Mouse (Mus musculus) T-helper 1 cell (primary cell): ENCODE data around the gene Scg3.
"Not testable (repeated sequence)": the region's sequence is repeated elsewhere in the genome, so short reads cannot be mapped to it uniquely, and the experiment has no call there.

ENCODE experiments used
- in situ Hi-C: fragments of 300-600 bp; cut with MboI, MseI; formaldehyde crosslinking; loops from one replicate; pipeline ENCODE4 v1.15.1; 2025; ENCODE audit warnings: high pct_unique_total_duplicates

The Scg3 gene

DNA sequence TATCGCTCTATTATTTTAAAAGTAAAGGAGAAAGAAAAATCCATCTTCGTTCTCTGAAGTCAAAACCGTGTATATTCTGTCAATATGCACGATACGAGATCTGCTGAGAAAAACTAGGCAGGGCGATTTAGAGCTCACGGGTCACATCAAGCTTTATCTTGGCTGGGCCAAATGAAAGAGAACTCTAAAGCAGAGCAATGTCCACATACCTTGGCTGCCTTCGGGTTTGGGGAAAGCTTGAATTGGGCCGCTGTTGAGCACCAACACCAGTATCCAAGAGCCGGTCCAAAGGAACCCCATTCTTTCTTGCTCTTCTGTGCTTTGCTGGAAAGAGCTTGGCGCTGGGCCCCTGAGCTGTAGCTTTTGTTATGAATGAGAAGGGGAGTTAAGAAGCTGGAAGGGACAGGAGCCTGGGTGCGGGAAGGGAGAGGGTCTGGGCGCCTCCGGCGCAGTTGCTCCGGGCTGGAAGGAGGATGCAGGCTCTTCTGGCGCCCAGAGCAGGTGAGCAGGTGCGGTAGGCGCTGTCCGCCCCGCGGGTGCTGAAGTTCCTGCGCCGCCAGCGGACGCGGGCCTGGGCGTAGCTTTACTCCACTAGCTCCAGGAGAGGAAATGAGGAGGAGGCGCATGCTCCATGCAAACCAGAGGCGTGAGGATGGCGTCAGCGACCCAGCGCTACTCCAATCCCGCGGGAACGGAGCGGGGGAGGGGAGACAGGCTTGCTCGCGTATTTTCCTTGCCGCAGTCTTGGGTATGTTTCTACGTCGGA lies at the start of gene Scg3:
Gene Scg3, minus strand, starts transcription at position 631 of the 766 bp plus-strand sequence.
- in situ Hi-C loops: no loop called here

DNA sequence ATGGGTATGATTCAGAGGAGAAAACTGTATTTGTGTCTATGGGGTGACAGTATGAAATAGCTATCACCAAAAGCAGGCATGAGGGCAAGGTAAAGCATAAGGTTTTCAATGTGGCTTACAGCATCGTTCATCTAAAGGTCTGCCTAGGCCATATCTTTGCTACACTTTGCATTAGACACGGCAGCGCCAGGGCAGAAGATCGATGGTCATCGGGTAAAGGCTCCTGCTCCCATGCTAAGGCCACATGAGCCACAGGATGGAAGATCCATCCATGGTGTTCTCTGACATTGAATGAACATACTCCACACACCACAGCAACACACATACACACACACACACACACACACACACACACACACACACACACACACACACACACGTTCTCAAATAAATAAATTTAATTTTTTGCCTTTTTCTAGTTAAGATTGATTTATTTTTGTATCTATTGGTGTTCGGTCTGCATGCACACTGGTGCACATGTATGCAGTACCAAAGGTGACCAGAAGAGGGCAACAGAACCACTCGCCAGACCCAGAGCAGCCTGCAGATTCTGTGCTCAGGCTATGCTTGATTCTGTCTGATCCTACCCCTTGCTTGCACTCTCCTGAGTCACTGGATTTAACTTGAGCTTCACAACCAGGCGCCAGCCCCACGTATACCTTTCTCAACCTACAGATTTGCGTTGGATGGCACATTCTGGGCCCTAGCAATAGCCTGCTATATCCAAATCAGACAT lies 36.3 kb upstream of the Scg3 start:
- in situ Hi-C loops: no loop called here

DNA sequence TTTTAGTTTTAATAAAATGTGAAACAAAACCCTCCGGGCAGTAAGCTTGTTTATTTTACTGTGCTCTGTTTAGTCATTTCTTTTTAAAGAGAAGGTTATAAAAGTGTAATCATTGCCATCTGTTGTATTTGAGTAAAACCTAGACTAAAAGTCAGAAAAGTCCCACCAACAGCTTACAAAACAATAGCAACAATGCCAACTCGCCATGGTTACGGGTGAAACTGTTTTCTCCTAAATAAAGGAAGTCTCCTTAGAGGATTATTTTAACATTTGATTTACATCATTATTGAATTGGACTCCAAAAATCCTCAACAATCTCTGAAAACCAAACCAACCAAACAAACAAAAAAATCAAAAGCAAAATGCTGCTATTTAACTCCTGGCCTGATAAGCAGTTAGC lies 35.6 kb upstream of the Scg3 start:
- in situ Hi-C loops: no loop called here

DNA sequence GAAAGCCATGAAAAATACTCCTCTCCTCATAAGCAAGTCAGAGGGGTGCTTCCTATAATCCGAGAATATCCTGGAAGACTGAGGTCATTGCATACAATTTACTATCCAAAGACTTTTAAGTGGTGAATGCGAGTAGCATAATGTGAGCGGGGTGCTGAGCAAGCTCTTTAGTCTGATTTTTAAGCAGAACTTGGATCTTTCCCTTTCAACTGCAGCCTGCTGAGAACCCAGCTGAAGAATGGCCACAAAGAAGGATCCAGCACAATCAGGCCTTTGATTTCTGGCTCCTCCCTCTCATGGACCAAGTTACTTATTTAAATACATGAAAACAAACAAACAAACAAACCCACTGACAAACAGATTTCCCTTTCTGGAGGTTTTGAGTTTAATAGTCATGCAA lies 916 bp upstream of the Scg3 start:
- in situ Hi-C loops: no loop called here

DNA sequence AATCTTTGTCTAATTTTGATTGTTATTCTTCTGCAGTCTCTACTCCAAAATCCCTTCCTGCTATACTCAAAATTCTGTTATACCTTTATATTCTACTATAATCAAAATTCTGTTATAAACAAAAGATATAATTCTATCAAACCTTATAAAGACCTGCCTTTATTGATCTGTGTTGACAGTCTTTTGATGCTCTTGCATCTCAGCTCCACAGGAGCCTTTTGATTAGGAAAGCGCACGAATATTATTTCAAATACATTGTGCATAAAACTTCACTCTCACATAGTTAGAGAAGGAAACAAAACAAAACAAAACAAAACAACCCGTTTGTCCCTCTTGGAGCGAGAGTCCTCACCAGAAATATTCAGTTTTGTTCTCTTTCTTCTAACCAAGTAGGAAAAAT lies 436 bp upstream of the Scg3 start:
- in situ Hi-C loops: no loop called here

DNA sequence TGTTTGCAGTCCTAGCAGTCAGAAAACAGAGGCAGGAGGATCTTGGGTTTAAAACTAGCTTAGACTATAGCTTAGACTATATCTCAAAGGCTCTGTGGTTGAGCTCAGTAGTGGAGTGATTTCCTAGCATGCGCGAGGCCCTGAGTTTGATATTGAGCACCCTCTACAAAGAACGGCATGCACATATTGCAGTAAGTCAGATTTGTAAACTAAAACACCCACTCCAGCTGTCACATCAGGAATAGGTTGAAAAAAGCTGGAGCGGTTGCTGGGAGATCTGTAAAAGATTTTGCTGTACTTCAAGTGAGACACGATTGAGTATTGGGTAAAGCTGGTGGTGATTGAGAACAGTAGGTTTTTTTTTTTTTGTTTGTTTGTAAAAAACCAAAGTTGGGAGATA lies 3.2 kb downstream of the Scg3 start:
- in situ Hi-C loops: no loop called here

DNA sequence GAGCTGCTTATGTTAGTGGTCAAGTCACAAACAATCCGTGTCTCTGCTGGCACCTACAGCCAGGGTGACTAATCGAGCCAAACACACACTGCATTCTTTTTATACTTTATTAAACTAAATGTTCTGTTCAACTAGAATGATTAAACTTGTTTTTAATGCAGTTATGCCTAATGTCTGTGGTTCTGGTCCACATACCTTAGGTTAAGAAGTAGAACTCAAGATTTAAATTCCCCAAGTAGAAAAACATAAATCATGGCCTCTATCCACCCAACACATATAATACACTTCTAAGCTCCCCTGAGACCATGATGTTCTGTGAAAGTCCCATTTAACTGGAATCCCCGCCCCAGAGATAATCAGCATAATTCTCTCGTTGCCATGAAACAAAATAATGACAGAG lies 4.2 kb downstream of the Scg3 start:
- in situ Hi-C loops: no loop called here

DNA sequence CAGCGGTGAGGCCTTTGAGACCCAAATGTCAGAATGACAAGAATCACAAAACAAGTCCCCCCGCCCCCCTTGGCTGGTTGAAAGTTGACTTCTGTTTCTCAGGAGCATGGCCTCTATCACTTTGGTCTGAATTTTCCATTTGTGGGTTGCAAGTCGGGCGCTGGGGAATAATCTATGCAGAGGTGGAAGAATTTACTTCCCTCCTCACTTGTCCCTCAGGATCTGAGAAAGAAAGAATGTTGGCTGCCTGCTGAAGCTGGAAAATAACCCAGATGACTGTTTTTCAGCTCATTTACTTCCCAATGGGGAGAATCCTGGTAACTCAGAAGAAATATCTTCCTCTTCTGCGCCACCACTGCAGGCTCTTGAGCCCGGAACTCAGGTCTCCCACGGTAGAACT lies 5.5 kb downstream of the Scg3 start:
- in situ Hi-C loops: no loop called here

DNA sequence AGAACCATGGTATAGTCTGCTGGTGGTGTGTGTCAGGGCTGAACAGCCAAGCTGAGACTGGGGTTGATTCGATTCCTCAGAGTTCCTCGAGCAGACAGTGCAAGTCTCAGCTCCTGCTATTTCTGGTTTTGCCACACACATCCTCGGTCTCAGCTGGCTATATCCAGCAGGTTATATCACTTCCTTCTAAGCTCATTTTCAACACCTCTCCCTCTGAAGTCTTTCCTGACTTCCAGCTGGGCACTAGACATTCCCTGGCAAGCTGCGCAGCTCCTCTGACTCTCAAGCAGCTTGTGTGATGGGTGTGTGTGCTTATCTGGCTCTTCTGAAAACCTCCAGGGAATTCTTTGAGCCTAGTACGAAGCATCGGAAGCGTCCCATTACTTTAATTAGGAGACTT lies 7.6 kb downstream of the Scg3 start:
- in situ Hi-C loops: no loop called here

DNA sequence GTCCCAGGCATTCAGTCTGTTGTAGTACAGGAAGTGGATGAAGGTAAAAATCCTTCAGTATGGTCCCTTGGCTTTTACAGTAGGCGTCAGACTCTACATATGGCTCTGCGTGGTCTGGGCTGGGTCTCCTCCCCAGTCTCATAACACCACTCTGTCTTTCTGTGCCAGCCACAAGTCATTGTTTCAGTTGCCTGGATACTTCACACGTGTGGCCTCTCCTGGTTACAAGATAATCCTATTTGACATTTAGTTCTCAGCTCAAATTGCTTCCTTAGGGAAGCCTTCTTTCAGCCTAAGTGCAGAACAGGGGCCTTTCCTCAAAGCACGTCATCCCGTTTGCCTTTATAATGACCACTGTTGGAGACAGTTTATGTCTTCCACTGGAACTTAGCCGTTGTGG lies 11.1 kb downstream of the Scg3 start:
- in situ Hi-C loops: no loop called here

DNA sequence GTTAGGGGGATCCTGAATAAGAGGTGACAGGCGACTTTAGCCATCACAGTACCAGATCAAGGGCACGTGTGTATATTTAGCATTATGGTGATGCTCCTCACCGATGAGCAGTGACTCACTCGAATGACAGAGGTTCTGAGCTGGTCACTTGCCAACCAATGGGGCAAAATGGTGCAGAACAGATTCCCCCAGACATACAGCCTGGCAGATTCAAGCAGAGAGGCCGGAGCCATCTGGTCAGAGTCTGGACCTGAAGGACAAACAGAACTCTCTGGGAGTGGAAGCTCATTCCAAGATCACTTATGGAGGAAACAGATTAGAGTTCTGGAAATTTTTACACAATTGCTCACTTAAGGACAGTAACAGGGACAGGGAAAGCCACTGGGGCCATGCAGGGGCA lies 17.2 kb downstream of the Scg3 start:
- in situ Hi-C loops: no loop called here

DNA sequence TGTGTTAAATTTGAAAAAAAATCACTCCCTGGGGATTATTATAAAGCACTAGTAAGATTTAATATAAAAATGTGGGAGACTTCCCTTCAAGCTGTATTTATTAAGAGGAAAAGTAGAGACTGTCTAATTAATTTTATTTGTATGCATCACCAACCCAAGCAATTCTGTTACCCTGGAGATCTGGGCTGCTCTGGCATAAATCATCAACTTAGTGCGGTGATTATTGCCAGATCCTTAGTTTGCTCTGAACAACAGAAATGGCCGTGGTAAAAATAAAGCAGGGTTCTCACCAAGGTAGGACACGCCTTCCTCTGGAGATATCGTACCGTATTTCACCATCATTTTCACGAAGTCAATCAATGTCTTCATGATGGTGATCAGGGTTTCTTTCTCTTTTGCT lies 18.5 kb downstream of the Scg3 start:
- in situ Hi-C loops: no loop called here

DNA sequence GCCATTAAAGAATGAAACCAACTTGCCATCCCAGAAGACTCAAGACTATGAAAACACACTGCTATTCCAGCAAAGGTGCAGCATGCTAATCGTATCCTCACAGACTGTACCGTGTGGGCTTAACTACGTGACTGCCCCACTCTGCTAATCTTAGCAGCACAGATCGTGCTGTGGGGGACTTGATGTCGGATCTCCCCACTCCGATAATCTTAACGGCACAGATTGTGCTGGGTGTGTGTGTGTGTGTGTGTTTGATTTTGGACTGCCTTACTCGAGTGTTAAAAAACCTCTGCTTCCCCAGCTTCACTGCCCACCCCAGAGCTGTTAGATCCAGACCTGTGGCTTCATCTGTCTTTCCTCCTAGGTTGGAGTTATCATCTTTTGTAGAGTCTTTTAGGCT lies 22.9 kb downstream of the Scg3 start:
- in situ Hi-C loops: no loop called here

DNA sequence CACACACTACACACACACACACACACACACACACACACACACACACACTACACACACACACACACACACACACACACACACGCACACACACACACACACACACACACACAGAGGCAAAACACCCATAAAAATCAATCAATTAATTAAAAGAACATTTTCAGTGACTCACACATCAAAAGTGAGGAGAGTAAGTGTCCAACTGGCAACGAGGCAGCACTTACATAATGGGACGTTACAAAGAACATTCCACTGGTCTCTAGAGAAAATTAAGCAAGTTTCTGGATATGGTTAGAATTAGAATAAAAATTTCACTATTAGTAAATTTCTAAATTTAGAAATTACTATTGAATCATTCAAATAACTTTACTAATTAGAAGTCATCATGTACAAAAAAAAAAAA lies 27.4 kb downstream of the Scg3 start:
- in situ Hi-C loops: not testable (repeated sequence)

DNA sequence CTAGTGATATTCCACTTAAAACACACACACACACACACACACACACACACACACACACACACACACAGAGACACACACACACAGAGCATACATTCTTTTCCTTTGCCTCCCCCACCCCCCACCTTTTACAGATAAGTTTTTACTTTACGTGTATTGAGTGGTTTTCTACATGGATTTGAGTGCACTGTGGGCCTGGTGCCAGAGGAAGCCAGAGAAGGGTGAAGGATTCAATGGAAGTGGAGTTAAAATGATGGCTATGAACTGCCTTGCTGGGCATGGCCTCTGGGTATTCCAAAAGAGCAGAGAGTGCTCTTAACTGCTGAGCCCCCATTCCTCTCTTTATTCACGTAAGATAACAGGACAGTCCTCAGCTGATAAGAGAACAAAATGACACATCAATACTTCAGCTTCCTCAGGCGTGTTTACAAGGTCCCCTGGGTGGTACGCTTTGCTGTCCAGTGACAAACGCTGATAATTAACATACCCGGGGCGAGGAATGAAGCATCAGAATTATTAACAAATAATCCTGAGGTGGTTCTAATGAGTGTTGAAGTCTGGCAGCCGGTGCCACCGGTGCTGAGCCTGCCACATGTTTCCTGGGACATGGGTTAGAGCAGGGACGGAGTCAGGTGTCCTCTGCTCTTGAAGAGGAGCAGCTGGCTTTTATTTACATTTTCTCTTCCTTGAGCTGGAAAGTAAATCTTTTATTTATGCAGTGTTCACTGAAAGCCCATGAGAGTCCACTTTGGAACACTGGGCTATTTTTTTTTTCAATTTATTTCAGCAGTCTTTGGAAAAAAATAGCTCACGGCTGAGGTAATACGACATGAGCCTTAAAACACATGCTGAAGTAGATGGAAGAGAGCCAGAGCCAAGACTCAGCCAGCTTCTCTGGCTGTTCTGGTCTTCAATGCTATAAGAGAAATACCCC lies 29.6 kb downstream of the Scg3 start:
- in situ Hi-C loops: no loop called here

DNA sequence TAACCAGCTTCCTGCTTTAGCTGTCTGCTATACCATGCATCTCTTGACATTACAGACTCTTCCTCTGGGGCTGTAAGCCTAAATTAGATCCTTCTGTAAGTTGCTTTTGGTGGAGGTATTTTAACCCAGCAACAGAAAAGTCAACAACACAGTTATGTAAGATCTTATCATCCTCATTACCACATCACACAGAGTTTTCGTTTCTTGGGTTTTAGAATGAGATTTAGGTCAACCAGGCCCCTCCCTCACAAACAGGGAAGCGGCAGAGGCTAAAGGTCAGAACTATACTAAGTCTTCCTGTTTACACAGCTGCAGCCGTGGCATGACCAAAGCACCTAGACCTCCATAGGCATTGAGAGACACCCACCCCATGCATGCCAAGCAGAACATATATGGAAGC lies 38.5 kb downstream of the Scg3 start:
- in situ Hi-C loops: no loop called here

DNA sequence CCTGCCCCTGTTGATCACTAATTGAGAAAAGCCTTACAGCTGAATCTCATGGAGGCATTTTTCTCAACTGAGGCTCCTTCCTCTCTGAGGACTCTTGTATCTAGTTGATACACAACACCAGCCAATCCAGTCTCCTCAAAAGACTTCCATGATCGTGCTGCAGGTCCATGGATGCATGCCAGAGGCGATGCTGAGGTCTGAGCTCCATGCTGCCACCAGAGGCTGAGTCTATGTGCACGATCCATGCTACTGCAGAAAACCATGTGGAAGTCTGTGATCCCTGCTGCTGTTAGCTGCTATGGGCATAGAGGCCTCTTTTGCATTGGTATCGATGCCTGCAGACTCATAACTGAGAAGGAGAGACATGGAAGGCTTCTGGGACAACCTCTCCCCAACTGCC lies 49.6 kb downstream of the Scg3 start:
- in situ Hi-C loops: no loop called here

DNA sequence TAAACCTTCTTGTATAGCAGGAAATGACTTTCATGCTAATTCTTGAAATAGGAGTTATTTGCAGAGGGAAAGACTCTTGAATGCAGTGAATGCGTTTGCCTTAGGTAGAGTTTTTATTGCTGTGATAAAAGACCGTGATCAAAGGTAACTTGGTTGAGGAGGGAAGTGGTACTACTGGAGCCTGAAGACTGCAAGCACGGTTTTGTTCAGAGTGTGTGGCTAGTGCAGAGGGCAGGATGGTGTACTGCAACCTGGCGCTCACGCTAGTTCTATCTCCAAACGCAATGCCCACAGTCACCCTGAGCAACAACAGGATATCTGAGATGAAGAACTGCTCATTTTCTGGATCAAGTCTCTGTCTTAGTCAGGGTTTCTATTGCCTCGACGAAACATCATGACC lies 50.3 kb downstream of the Scg3 start:
- in situ Hi-C loops: no loop called here

DNA sequence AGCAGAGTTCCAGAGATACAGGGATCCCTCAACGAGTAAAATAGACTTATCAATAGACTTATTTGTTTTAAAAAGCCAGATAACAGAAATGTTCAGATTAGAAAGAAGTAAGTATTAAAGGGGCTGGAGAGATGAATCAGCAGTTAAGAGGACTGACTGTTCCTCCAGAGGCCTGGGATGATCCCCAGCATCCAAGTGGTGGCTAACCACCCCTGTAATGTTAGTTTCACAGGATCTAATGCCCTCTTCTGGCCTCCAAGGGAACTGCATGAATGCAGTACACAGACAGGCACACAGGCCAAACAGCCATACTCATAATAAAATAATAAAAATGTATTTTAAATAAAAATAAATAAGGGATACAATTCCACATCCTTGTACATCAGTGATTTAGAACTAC lies 51.0 kb downstream of the Scg3 start:
- in situ Hi-C loops: no loop called here

DNA sequence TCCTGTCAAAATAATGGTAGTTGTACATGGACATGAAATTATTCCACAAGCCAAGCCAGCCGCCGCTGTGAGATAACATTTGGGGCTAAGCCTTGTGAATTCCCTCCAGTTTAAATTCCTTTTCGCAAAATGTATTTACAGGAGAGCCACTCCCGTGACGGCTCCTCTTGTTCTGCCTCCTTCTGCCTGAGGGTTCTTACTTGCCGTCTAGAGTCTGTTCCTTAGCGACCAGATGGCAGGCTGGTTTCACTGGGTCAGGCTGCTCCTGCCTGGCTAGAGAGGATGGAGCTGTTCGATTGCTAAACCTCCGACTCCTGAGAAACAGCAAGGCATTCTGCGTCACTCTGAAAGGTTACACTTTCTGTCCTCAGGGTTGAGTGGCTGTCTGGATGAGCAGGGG lies 51.7 kb downstream of the Scg3 start:
- in situ Hi-C loops: no loop called here

DNA sequence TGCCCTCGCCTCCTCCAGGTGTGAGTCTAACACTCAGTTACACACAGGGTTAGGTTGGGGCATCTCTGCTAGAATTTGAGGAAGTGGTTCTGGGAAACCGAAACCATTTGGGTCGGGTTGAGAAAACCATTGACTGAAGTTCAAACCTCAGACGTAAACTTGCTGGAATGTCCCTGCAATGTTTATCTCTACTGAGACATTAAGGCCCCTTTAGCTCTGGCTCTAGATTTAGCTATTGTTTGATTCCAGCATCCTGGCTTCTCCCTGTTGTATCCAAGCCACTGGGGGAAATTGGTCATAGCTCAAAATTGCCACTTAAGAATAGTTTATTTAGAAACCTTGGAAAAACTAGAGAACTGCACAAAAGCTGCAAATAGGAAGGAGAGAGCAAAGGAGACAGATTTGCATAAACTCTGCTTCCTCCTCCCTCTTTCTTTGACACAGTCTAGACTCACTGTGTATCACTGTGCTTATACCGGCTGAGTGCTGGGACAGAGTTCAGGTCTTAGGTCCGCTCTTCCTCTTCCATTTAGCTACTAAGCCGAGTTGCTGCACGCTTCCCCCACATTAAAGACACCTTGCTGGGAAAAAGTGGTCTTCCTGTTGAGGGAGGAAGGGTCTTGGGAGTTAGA lies 52.9 kb downstream of the Scg3 start:
- in situ Hi-C loops: no loop called here

DNA sequence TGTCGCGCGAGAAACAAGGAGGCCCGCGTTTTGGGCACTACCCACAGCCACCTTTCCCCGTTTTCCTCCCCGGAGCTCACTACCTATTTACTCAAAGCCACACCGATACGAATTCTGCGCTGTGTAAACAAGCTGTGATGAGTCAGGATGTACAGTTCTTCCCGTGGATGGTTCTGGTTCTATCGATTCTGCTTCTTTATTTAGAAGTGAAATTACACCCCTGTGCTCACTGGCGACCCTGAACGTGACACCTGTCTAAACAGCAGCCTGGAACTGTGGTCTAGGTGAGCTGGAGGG lies 57.6 kb downstream of the Scg3 start:
- in situ Hi-C loops: no loop called here
